Mouse (Mus musculus) stomach, postnatal 0 days (tissue): Measurements from ENCODE around the gene Ccdc13. TPM values are rescaled to one million over a fixed set of nuclear protein-coding genes. Genes with fewer than 3 reads are reported as not detected.

Source experiments
- ATAC-seq: fragments of 200-750 bp; cut with Nextera tagmentation; 2 replicates; pipeline ENCODE4 v1.8.0; 2017; ENCODE audit not compliant: low FRiP score, low TSS enrichment
- DNase-seq: peaks from one replicate; pipeline ENCODE4 v3.0.0-alpha.2; 2016; ENCODE audit warnings: low spot score
- H3K27ac ChIP-seq: fragments of 300-500 bp; sonication (generic); replicated peaks from 2 replicates; pipeline ENCODE4 v1.5.1; 2014; ENCODE audit warnings: mild to moderate bottlenecking, control low read depth
- H3K27me3 ChIP-seq: fragments of 300-500 bp; sonication (generic); 2 replicates; pipeline ENCODE4 v1.6.1; 2014; ENCODE audit warnings: low read length; ENCODE audit not compliant: control insufficient read depth, insufficient read depth
- H3K36me3 ChIP-seq: fragments of 300-500 bp; sonication (generic); 2 replicates; pipeline ENCODE4 v1.6.1; 2014; ENCODE audit warnings: low read length, mixed read lengths; ENCODE audit not compliant: control insufficient read depth, insufficient read depth
- H3K4me1 ChIP-seq: fragments of 300-500 bp; sonication (generic); replicated peaks from 2 replicates; pipeline ENCODE4 v1.6.1; 2014; ENCODE audit warnings: antibody characterized with exemption; ENCODE audit not compliant: control insufficient read depth, insufficient read depth
- H3K4me2 ChIP-seq: fragments of 300-500 bp; sonication (generic); replicated peaks from 2 replicates; pipeline ENCODE4 v1.6.1; 2014; ENCODE audit warnings: low read depth, mild to moderate bottlenecking, control low read depth, moderate library complexity
- H3K4me3 ChIP-seq: fragments of 300-500 bp; sonication (generic); 2 replicates; pipeline ENCODE4 v1.5.1; 2014; ENCODE audit warnings: low read depth, low read length, control low read depth
- H3K9ac ChIP-seq: fragments of 300-500 bp; sonication (generic); 2 replicates; pipeline ENCODE4 v1.6.1; 2014; ENCODE audit warnings: mild to moderate bottlenecking, low read length, control low read depth, mixed read lengths
- H3K9me3 ChIP-seq: fragments of 300-500 bp; sonication (generic); 2 replicates; pipeline ENCODE4 v1.6.1; 2016; ENCODE audit warnings: low read length; ENCODE audit not compliant: control insufficient read depth
- CTCF ChIP-seq: IDR thresholded peaks from 2 replicates; pipeline ENCODE4 v1.5.1; 2016; ENCODE audit warnings: antibody characterized with exemption, low read depth, mild to moderate bottlenecking, moderate library complexity
- EP300 ChIP-seq: optimal IDR thresholded peaks from 2 replicates; pipeline ENCODE3; 2016; ENCODE audit warnings: antibody characterized with exemption
- WGBS: fragments of 180-500 bp; shearing (Covaris S2); extraction: QIAGEN DNeasy Blood & Tissue Kit; methylation state at CpG from one replicate; pipeline ENCODE4 v1.1.7; 2014; 5-methylcytosine and 5-hydroxymethylcytosine counted together
- polyA plus RNA-seq: library from polyadenylated mRNA; unstranded; fragments of >200 nt; fragmentation: Nextera tagmentation; extraction: Ambion mirVana; gene quantifications from 2 replicates; pipeline ENCODE4 v1.2.1, GENCODE M21; 2015

Gene Ccdc13
- polyA plus RNA-seq, 1 experiment from 2014 or later = 0.19 TPM

GRCm38 (mm10) chr9:121808511-121808910 is 30.8 kb downstream of the Ccdc13 start:
- H3K9ac ChIP-seq = no peak overlapping the region
- H3K27ac ChIP-seq = no peak overlapping the region
- no peak for ATAC-seq
- H3K4me3 ChIP-seq = no peak overlapping the region
- TF ChIP-seq CTCF (no peak), EP300 (no peak)
- no peaks in the 10 kb centered on the region for H3K27me3 ChIP-seq
- H3K4me2 ChIP-seq = no peak overlapping the region
- H3K4me1 ChIP-seq = no peaks in the 10 kb centered on the region
- H3K9me3 ChIP-seq = no peaks in the 10 kb centered on the region
- WGBS = 70% methylated on average over 3 of the region's 3 CpGs
- no peaks in the 10 kb centered on the region for H3K36me3 ChIP-seq
- no peak for DNase-seq

GRCm38 (mm10) chr9:121807947-121808346 is 31.3 kb downstream of the Ccdc13 start:
- WGBS = 47% methylated on average over 7 of the region's 7 CpGs
- Histone ChIP-seq H3K9me3 (no peaks in the 10 kb centered on the region), H3K4me1 (no peaks in the 10 kb centered on the region), H3K9ac (no peak overlapping the region), H3K4me2 (no peak overlapping the region), H3K27me3 (no peaks in the 10 kb centered on the region), H3K4me3 (no peak overlapping the region), H3K36me3 (no peaks in the 10 kb centered on the region), H3K27ac (no peak overlapping the region)
- ATAC-seq = no peak
- no peak for DNase-seq
- TF ChIP-seq EP300 (no peak), CTCF (no peak)

GRCm38 (mm10) chr9:121807546-121807945 is 31.7 kb downstream of the Ccdc13 start:
- no peak for ATAC-seq
- H3K4me1 ChIP-seq = no peaks in the 10 kb centered on the region
- no peak overlapping the region for H3K4me2 ChIP-seq
- H3K27ac ChIP-seq = no peak overlapping the region
- no peak overlapping the region for H3K4me3 ChIP-seq
- DNase-seq = no peak
- WGBS = 52% methylated on average over 1 of the region's 1 CpGs
- no peaks in the 10 kb centered on the region for H3K9me3 ChIP-seq
- H3K36me3 ChIP-seq = no peaks in the 10 kb centered on the region
- no peaks in the 10 kb centered on the region for H3K27me3 ChIP-seq
- no peak overlapping the region for H3K9ac ChIP-seq
- no peak for TF ChIP-seq CTCF
- TF ChIP-seq EP300 = no peak

GRCm38 (mm10) chr9:121802747-121803146 is 36.5 kb downstream of the Ccdc13 start:
- Histone ChIP-seq H3K4me1 (0 out of 2 replicates have a peak, but pooled peaks cover 2% of the 10 kb centered on the region), H3K4me2 (no peak overlapping the region), H3K4me3 (no peak overlapping the region), H3K9ac (no peak overlapping the region), H3K27me3 (no peaks in the 10 kb centered on the region), H3K36me3 (no peaks in the 10 kb centered on the region), H3K9me3 (no peaks in the 10 kb centered on the region), H3K27ac (no peak overlapping the region)
- TF ChIP-seq EP300 (no peak), CTCF (no peak)
- 51% methylated on average over 7 of the region's 7 CpGs for WGBS
- DNase-seq = no peak
- ATAC-seq = no peak

- WGBS = 40% methylated on average over 6 of the region's 6 CpGs
Observed at GRCm38 (mm10) chr9:121798887-121799520, 40.3 kb downstream of the Ccdc13 start.

GRCm38 (mm10) chr9:121797722-121798121 is 41.5 kb downstream of the Ccdc13 start:
- Histone ChIP-seq H3K4me3 (no peak overlapping the region), H3K9me3 (no peaks in the 10 kb centered on the region), H3K36me3 (no peaks in the 10 kb centered on the region), H3K9ac (no peak overlapping the region), H3K4me1 (0 out of 2 replicates have a peak, but pooled peaks cover 2% of the 10 kb centered on the region), H3K4me2 (no peak overlapping the region), H3K27me3 (no peaks in the 10 kb centered on the region), H3K27ac (no peak overlapping the region)
- ATAC-seq = peak; percentile 75
- peak; percentile 91 for DNase-seq
- 8% methylated on average over 12 of the region's 12 CpGs for WGBS
- TF ChIP-seq CTCF (no peak), EP300 (no peak)

More at GRCm38 (mm10) chr9:121798887-121799520, 40.3 kb downstream of the Ccdc13 start:
- TF ChIP-seq CTCF (no peak), EP300 (no peak)
- ATAC-seq = no peak
- Histone ChIP-seq H3K9me3 (no peaks in the 10 kb centered on the region), H3K27ac (no peak overlapping the region), H3K4me1 (0 out of 2 replicates have a peak, but pooled peaks cover 2% of the 10 kb centered on the region), H3K4me2 (no peak overlapping the region), H3K4me3 (no peak overlapping the region), H3K27me3 (no peaks in the 10 kb centered on the region), H3K36me3 (no peaks in the 10 kb centered on the region), H3K9ac (no peak overlapping the region)
- DNase-seq = no peak
